Mouse (Mus musculus) stomach, embryonic 14.5 days (tissue): Measurements from ENCODE around the gene Cul7. TPM values are rescaled to one million over a fixed set of nuclear protein-coding genes. Genes with fewer than 3 reads are reported as not detected.

Source experiments
- ATAC-seq: fragments of 200-750 bp; cut with Nextera tagmentation; 2 replicates; pipeline ENCODE4 v1.8.0; 2017; ENCODE audit warnings: low read depth, moderate TSS enrichment; ENCODE audit not compliant: insufficient number of reproducible peaks, insufficient read depth, low FRiP score
- H3K27ac ChIP-seq: fragments of 300-500 bp; sonication (generic); 2 replicates; pipeline ENCODE4 v1.5.1; 2014; ENCODE audit warnings: mild to moderate bottlenecking, low read length, moderate library complexity, mixed read lengths
- H3K27me3 ChIP-seq: fragments of 300-500 bp; sonication (generic); 2 replicates; pipeline ENCODE4 v1.6.1; 2014; ENCODE audit warnings: low read length, control low read depth, mixed read lengths; ENCODE audit not compliant: control insufficient read depth, insufficient read depth
- H3K36me3 ChIP-seq: fragments of 300-500 bp; sonication (generic); 2 replicates; pipeline ENCODE4 v1.6.1; 2014; ENCODE audit warnings: mild to moderate bottlenecking, control low read depth, low read length, moderate library complexity, mixed read lengths; ENCODE audit not compliant: control insufficient read depth, insufficient read depth
- H3K4me1 ChIP-seq: fragments of 300-500 bp; sonication (generic); 2 replicates; pipeline ENCODE4 v1.6.1; 2014; ENCODE audit warnings: low read length, control low read depth, mixed read lengths; ENCODE audit not compliant: control insufficient read depth, insufficient read depth
- H3K4me2 ChIP-seq: fragments of 300-500 bp; sonication (generic); replicated peaks from 2 replicates; pipeline ENCODE4 v1.6.1; 2014; ENCODE audit warnings: low read depth, low read length, control low read depth
- H3K4me3 ChIP-seq: fragments of 300-500 bp; sonication (generic); 2 replicates; pipeline ENCODE4 v1.5.1; 2014; ENCODE audit warnings: low read depth, low read length, control low read depth
- H3K9ac ChIP-seq: fragments of 300-500 bp; sonication (generic); replicated peaks from 2 replicates; pipeline ENCODE4 v1.6.1; 2014; ENCODE audit warnings: low read depth, mild to moderate bottlenecking, control low read depth, low read length, moderate library complexity, mixed read lengths
- H3K9me3 ChIP-seq: fragments of 300-500 bp; sonication (generic); 2 replicates; pipeline ENCODE4 v1.6.1; 2016; ENCODE audit warnings: low read depth, low read length, control low read depth; ENCODE audit not compliant: control insufficient read depth
- WGBS: fragments of 180-500 bp; shearing (Covaris S2); extraction: QIAGEN DNeasy Blood & Tissue Kit; methylation state at CpG from one replicate; pipeline ENCODE4 v1.1.7; 2014; 5-methylcytosine and 5-hydroxymethylcytosine counted together
- polyA plus RNA-seq: library from polyadenylated mRNA; unstranded; fragments of >200 nt; fragmentation: Nextera tagmentation; extraction: Ambion mirVana; gene quantifications from 2 replicates; pipeline ENCODE4 v1.2.1, GENCODE M21; 2014

Cul7 gene
- polyA plus RNA-seq, 1 experiment from 2014 or later, result 45.9 TPM

DNA sequence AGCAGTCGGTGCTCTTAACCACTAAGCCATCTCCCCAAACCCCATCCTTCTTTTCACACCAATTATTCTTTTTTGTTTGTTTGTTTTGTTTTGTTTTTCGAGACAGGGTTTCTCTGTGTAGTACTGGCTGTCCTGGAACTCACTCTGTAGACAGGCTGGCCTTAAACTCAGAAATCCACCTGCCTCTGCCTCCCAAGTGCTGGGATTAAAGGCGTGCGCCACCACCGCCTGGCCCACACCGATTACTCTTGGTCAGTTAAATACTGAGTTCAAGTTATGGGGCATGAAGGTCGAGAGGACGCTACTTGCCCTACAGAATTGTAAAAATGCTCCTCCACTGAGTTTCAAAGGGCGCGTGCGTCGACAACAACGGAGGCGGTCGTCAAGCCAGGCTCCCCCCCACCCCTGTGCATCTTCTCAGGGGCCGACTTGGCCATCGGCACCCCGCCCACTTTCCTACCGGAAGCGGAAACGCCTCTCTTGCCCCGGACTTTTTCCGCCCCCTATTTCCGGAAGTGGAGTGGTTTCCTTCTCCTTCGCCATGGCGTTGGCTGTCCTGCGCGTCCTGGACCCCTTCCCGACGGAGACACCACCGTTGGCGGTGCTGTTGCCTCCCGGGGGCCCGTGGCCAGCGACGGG, 60.9 kb downstream of the Cul7 start, which contains the start of gene Pex6:
TSS of gene Pex6 (plus strand) at position 505 of the 639 bp plus-strand sequence.
- Histone ChIP-seq H3K4me3 (peak within 1 kb of the TSS; percentile 100), H3K9me3 (no peaks in the 10 kb centered on the region), H3K4me1 (peaks cover 10% of the 10 kb centered on the region), H3K9ac (peak within 1 kb of the TSS; percentile 90), H3K27me3 (no peaks in the 10 kb centered on the region), H3K27ac (peak within 1 kb of the TSS; percentile 71), H3K36me3 (peaks cover 22% of the 10 kb centered on the region; the same call in 1 of the 2 replicates), H3K4me2 (peak within 1 kb of the TSS; percentile 93)
- WGBS, result 8% methylated on average over 36 of the region's 36 CpGs
- ATAC-seq, result peak; percentile 87

GRCm38 (mm10) chr17:46711612-46712271, 61.6 kb downstream of the Cul7 start:
- Histone ChIP-seq H3K9me3 (no peaks in the 10 kb centered on the region), H3K36me3 (peaks cover 27% of the 10 kb centered on the region; the same call in 1 of the 2 replicates), H3K4me2 (peak overlapping the region; percentile 93), H3K27ac (peak overlapping the region; percentile 71), H3K27me3 (no peaks in the 10 kb centered on the region), H3K9ac (peak overlapping the region; percentile 90), H3K4me3 (peak overlapping the region; percentile 100), H3K4me1 (peaks cover 10% of the 10 kb centered on the region)
- ATAC-seq, result peak; percentile 47; the same call in 1 of the 2 replicates
- under 1% methylated on average over 71 of the region's 76 CpGs for WGBS

DNA sequence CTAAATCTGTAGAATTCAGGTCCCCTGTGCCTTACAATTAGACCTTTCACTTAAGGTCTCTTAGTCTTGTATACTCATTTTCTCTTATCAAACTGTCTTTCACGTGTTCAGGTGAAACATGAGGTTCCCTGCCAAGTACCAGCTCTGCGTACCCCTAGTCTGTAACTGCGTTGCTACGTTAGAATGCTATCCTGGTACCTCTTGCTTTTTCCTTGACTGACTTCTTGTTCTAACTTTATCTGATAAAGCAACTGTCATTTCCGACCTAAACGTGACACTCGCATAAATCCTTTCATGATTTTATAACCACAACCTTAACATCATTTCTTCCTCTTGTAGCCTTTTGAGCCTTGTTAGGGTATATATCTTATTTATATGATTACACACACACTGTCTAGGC, 62.3 kb downstream of the Cul7 start:
- Histone ChIP-seq H3K4me3 (peak overlapping the region; percentile 100), H3K4me1 (peaks cover 10% of the 10 kb centered on the region), H3K36me3 (peaks cover 30% of the 10 kb centered on the region; the same call in 1 of the 2 replicates), H3K4me2 (peak overlapping the region; percentile 93), H3K27me3 (no peaks in the 10 kb centered on the region), H3K9me3 (no peaks in the 10 kb centered on the region), H3K9ac (peak overlapping the region; percentile 90), H3K27ac (no peak overlapping the region)
- no peak for ATAC-seq
- 64% methylated on average over 7 of the region's 7 CpGs for WGBS

DNA sequence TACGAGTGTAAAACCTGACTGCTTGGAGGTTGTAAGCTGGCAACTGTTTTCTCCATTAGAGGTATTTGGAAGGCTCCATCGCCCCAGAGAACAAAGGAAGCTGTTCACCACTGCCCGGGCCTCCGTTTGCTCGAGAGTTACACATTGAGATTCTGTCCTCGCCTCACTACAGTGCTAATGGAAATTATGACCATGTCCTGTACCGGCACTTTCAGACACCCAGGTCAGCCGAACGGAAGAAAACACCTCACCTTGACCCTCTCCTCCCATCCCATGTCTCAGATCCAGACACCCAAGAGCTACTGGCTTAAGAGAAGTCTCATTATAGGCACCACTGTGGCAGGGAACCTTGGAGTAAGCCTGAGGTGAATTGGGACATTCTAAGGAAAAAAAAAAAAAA, 63.7 kb downstream of the Cul7 start:
- Histone ChIP-seq H3K4me1 (peaks cover 10% of the 10 kb centered on the region), H3K9ac (no peak overlapping the region), H3K36me3 (peaks cover 30% of the 10 kb centered on the region), H3K9me3 (no peaks in the 10 kb centered on the region), H3K27ac (no peak overlapping the region), H3K4me2 (no peak overlapping the region), H3K27me3 (no peaks in the 10 kb centered on the region), H3K4me3 (no peak overlapping the region)
- ATAC-seq, result no peak
- WGBS, result 84% methylated on average over 9 of the region's 9 CpGs

Other genes starting within 250 kb of the Cul7 start
- gene Crip3, start 221.4 kb upstream of the Cul7 start, polyA plus RNA-seq, result 1.3 and 1.7 TPM in 2 replicates
- gene Slc22a7, start 211.9 kb upstream of the Cul7 start, polyA plus RNA-seq, result not detected in 2 replicates
- gene Ttbk1, start 162.7 kb upstream of the Cul7 start, polyA plus RNA-seq, result 0.25 and 0.27 TPM in 2 replicates
- gene Dnph1, start 153.6 kb upstream of the Cul7 start, polyA plus RNA-seq, result 56.3 and 65.5 TPM in 2 replicates
- 3.6 and 5.6 TPM in 2 replicates for gene Cul9, start 103.9 kb upstream of the Cul7 start, polyA plus RNA-seq
- gene Srf, start 94.2 kb upstream of the Cul7 start, polyA plus RNA-seq, result 12.2 and 15.7 TPM in 2 replicates
- gene Ptk7, start 20.8 kb upstream of the Cul7 start, polyA plus RNA-seq, result 37.6 and 45.2 TPM in 2 replicates
- gene Klc4, start 4.3 kb upstream of the Cul7 start, polyA plus RNA-seq, result 31.0 and 32.3 TPM in 2 replicates
- 99.2 and 104 TPM in 2 replicates for gene Mrpl2, start 4.1 kb upstream of the Cul7 start, polyA plus RNA-seq
- gene Rrp36, start 24.0 kb downstream of the Cul7 start, polyA plus RNA-seq, result 52.3 and 53.5 TPM in 2 replicates
- 152 and 162 TPM in 2 replicates for gene Mea1, start 28.5 kb downstream of the Cul7 start, polyA plus RNA-seq
- gene Klhdc3, start 30.6 kb downstream of the Cul7 start, polyA plus RNA-seq, result 101 and 105 TPM in 2 replicates
- 77.5 and 82.8 TPM in 2 replicates for gene Ppp2r5d, start 54.8 kb downstream of the Cul7 start, polyA plus RNA-seq
- gene Pex6, start 61.1 kb downstream of the Cul7 start, polyA plus RNA-seq, result 18.6 and 18.8 TPM in 2 replicates
- 0.33 and 0.67 TPM in 2 replicates for gene Gnmt, start 78.8 kb downstream of the Cul7 start, polyA plus RNA-seq
- gene Cnpy3, start 101.9 kb downstream of the Cul7 start, polyA plus RNA-seq, result 68.3 and 68.4 TPM in 2 replicates
- gene Ptcra, start 113.4 kb downstream of the Cul7 start, polyA plus RNA-seq, result 0.59 and 0.77 TPM in 2 replicates
- 79.1 and 84.9 TPM in 2 replicates for gene 2310039H08Rik, start 122.3 kb downstream of the Cul7 start, polyA plus RNA-seq
- gene Rpl7l1, start 132.3 kb downstream of the Cul7 start, polyA plus RNA-seq, result 139 and 149 TPM in 2 replicates
- gene Bicral, start 208.1 kb downstream of the Cul7 start, polyA plus RNA-seq, result 6.0 and 6.6 TPM in 2 replicates
- 52.6 and 54.3 TPM in 2 replicates for gene Tbcc, start 240.3 kb downstream of the Cul7 start, polyA plus RNA-seq